Mouse (Mus musculus): ENCODE data around the gene Fam234b.

DNA sequence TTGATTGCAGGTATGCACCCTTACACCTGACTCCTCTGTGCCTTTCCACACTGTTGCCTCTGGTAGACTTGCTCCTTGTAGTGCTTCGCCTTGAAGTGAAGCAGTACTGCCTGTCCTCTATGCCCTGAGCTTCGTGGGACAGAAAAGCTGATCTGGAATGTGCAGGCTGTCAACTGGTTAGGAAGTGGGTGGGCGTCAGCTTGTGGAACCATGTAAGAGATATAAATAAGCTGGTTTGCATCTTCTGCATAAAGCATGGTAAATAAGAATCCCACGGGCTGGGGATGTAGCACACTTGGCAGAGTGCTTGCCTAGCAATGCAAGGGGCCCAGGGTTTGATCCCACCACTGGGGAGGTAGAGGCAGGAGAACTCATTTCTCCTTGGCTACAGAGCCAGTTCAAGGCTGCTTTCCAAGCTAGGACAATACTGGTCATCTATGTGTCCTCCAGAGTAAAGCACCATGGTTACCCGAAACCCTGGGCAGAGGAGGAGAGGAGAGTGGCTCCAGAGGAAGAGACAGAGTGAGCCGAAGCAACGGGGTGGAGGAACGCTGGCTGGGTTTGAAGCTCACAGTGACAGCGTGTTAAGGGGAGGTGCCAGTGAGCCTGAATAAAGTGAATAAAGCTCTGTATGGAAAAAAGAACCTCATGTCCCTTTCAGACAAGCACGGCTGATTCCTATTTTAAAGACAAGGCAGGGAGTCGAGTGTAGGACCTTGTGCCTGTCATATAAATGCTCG is 34.8 kb downstream of the Fam234b start:
- TF ChIP-seq TAL1 (conservative IDR thresholded peaks at IDR 0.05; ENCODE audit: low read depth, low read length) (no peak), CTCF (IDR thresholded peaks at IDR 0.05; ENCODE audit: low read depth, low read length) (no peak), GATA1 (IDR thresholded peaks at IDR 0.05; ENCODE audit: borderline replicate concordance, low read length) (no peak), GATA2 (IDR thresholded peaks at IDR 0.05; ENCODE audit: borderline replicate concordance, low read depth, low read length) (no peak), POLR2AphosphoS5 (IDR thresholded peaks at IDR 0.05; ENCODE audit: insufficient replicate concordance, low read depth, low read length) (no peak)

All from G1E (cell line).